Mouse (Mus musculus): ENCODE measurements at regions not wholly inside any gene's neighbourhood (a gene's known extent, or its start where the extent isn't known, plus 50 kb on each side); places are given as distances from the start of the nearest gene placed in this dataset.

GRCm38 (mm10) chr13:107884836-107885235 is 159.4 kb upstream of the Smim15 start:
- no peak for DNase-seq
- intact Hi-C loops (cut with DNase I), result loop anchor here (5.0 to 10.0 kb wide), 3 partner anchors 120 to 780 kb away; no protein-coding TSS in a partner anchor

- intact Hi-C loops (cut with DNase I), result loop anchor here (10.0 kb wide), 2 partner anchors 118 to 778 kb away; no protein-coding TSS in a partner anchor
These were observed 161.9 kb upstream of the Smim15 start for GRCm38 (mm10) chr13:107882337-107882736.

GRCm38 (mm10) chr13:107880551-107880950 is 163.7 kb upstream of the Smim15 start:
- intact Hi-C loops (cut with DNase I), result loop anchor here (10.0 kb wide), 2 partner anchors 116 to 776 kb away; no protein-coding TSS in a partner anchor
- DNase-seq, result no peak

More at GRCm38 (mm10) chr13:107882337-107882736, 161.9 kb upstream of the Smim15 start:
- no peak for DNase-seq

DNA sequence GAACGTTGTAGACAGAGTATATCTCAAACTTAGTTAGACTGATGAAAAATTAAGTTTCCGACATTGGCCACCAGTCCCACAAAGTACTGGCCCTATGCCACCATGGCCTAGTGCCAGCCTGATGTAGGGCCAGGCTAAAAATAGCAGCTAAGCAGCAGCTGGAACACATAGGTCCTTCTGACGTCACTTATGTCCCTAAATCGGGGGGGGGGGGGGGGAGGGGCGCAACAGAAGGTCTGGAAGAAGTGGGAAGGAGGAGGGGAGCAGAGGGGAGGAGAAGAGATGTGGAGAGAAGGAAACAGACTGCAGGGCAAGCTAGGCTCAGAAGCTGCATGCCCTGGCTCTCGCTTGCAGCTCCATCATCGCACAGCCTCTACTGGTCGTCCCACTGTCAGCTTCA is 164.7 kb upstream of the Smim15 start:
- intact Hi-C loops (cut with DNase I), result no loop called here
- DNase-seq, result peak; percentile 61

DNA sequence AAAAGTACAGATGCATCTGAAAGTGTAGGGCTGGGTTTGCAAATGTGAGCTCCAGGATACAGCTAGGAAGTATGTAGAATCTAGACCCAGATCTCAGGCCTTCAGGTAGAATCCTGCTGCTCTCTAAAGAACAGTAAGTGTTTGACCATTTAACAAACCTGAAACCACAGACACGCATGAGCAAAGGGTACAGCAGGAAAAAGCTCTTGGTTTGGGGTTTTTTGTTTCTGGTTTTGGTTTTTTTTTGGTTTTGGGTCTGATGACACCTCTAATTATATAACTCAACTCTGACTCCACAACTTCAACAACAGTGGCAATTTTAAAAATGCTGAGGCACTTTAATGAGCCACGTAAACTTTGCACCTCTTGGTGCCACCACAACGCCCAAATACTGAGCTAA is 165.3 kb upstream of the Smim15 start:
- intact Hi-C loops (cut with DNase I), result no loop called here
- no peak for DNase-seq

GRCm38 (mm10) chr13:107873244-107873667 is 171.0 kb upstream of the Smim15 start:
- no peak for DNase-seq
- intact Hi-C loops (cut with DNase I), result no loop called here

- no peak for DNase-seq
- intact Hi-C loops (cut with DNase I), result no loop called here
These were observed 171.7 kb upstream of the Smim15 start for GRCm38 (mm10) chr13:107872574-107872973.

- intact Hi-C loops (cut with DNase I), result no loop called here
- DNase-seq, result no peak
These were observed 172.1 kb upstream of the Smim15 start for GRCm38 (mm10) chr13:107872137-107872536.

- no peak for DNase-seq
- intact Hi-C loops (cut with DNase I), result no loop called here
These were observed 175.3 kb upstream of the Smim15 start for GRCm38 (mm10) chr13:107868906-107869305.

DNA sequence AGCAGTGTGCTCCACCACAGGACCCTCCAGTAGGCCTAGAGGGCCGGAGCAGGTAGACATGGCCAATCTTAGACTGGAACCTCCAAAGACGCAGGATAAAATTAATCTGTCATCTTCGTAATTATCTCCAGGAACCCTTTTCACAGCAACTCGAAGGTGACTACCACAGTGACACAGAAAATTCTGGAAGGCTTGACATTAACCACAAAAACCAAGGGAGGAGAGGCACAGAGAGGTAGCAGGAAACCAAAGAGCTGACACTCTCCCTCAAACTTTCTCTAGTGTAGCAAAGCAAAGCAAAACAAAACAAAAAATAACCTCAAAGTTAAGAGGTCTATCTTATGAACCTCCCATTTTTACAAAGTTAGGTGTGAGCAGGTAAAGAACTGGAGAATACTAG is 177.4 kb upstream of the Smim15 start:
- intact Hi-C loops (cut with DNase I), result no loop called here
- DNase-seq, result no peak

GRCm38 (mm10) chr13:107862793-107863654 is 181.2 kb upstream of the Smim15 start:
- intact Hi-C loops (cut with DNase I), result no loop called here
- no peak for DNase-seq

DNA sequence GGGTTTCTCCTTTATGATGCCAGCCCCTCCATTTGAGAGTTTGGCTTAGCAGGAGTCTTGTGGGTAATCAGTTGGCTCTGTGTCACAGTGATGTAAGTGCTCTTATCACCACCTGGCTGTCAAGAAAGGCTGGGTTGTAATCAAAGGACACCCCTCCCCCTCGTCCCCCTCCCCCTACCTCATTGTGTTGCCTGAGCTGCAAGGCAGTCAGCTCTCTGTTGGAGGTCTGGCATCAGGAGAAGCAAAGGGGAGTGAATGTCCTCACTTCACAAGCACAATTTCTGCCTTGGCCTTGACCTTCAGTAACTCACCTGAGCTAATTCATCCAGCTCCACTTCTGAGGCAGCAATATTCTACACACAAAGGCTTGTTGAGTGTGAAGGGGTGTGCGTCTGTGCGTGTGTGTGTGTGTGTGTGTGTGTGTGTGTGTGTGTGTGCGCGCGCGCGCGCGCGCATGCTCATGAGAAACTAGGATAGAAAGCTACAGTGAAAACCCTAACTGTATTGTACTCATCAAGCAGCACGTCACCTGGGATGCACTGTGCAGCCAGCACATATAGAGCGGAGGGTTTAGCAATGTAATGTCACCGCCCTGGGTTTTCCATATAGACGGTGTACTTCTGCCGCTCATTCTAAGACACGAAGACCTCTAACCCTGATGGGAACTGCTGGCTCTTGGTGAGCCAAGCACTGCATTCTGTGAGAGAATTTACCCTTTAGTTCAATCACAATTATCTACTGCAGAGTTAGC is 182.7 kb upstream of the Smim15 start:
- intact Hi-C loops (cut with DNase I), result no loop called here
- no peak for DNase-seq

DNA sequence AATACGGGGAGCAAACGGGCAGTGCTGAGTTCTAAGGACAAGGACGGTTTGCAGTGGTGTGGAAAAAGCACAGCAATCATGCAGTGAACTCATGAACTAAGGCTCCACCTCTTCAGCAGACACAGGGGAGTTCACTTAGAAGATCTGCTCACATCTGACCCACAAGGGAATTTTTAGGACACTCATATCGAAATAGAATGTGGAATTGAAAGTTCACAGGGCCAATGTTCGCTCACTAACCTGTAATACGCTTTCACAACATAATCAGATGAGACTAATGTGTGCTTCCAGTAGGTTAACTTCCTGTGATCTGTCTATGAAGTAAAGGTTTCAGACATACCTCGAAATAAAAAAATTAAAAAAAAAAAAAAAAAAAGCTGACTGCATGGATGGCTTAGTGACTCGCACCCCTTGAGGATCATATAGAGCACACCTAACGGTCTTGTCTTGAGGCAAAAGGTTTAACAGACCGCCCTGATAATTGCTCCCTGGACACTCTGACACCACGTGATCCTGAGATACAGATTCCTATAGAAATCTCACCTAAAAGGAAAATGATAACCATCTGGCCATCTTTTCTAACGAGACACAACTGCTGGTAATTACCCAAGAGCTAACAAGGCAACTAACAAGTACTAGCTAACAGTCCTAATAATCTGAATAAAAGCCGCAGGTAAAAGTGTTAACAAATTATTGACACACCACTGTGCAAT is 187.0 kb upstream of the Smim15 start:
- intact Hi-C loops (cut with DNase I), result no loop called here
- no peak for DNase-seq

GRCm38 (mm10) chr13:107850907-107851560 is 193.2 kb upstream of the Smim15 start:
- intact Hi-C loops (cut with DNase I), result no loop called here
- no peak for DNase-seq

DNA sequence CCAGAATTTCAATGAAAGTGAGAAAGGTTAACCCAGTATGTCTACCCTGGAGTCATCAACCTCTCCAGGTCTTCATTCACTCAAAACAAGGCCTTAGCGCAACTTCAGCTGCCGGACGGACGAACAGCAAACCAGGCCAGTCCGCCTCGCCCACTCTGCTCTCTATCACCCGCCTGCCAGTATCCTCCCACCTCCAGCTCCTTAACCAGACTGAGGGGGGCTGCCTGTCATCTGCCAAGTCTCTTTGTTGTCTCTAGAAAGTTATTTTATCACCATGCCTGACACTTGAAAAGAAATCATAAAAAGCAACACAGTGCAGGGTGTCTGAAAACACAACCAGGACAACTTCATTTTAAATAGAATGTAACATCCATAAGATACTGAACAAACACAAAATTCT is 195.4 kb upstream of the Smim15 start:
- no peak for DNase-seq
- intact Hi-C loops (cut with DNase I), result no loop called here

- DNase-seq, result no peak
- intact Hi-C loops (cut with DNase I), result no loop called here
These were observed 196.8 kb upstream of the Smim15 start for GRCm38 (mm10) chr13:107847179-107848012.

DNA sequence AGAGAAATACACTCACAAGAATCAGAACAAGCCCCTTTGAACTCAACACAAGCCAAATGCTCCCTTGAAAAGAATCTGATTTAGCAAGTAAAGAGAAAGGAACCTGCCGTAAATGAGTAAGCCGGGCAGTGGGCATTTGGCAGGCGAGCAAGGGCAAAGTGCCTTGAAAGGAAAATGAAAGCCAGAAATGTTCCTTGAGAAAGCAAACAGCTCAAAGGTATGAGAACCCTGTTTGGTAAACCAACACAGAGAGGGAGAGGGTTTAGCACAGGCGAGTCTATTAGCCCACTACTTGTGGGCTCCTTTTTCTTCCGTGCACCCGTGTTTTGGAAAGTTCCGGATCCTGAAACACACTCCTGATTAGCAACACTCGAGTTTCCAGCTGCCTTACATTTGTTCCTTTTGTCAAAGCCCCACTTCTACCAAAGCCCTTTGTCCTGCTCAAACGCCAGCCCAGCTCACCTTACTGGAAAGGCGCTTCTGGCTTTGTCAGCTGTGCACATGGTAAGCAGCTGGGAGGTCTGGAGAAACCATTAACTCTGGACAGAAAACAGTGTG is 197.5 kb upstream of the Smim15 start:
- DNase-seq, result no peak

GRCm38 (mm10) chr13:107845838-107846237 is 198.4 kb upstream of the Smim15 start:
- intact Hi-C loops (cut with DNase I), result no loop called here
- DNase-seq, result no peak

More for the DNA sequence above, 197.5 kb upstream of the Smim15 start:
- intact Hi-C loops (cut with DNase I), result no loop called here

DNA sequence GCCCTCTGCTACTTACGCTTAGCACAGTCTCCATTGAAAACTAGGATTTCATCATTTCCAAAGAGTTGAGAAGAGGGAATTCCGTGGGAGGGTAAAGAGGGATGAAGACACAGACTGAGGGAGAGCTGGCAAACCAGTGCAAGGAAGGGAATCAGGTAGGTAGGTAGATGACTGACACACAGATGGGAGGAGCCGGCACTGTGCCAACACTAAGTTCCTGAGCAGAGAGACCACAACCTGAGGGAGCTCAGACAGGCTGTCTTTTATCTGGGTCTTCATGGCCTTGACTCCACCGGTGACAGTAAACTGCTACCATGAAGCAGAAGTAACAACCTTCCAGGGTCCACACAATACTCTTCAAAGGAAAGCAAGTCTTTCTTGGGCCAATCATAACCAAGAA is 200.2 kb upstream of the Smim15 start:
- DNase-seq, result no peak
- intact Hi-C loops (cut with DNase I), result no loop called here
